Mouse (Mus musculus) bone marrow, adult 2 months (tissue): ENCODE results near the gene Krt14. TPM values are rescaled to one million over a fixed set of nuclear protein-coding genes. Genes with fewer than 3 reads are reported as not detected.

Experiments used
- H3K27ac ChIP-seq: fragments of 200-500 bp; 2 replicates; pipeline ENCODE4 v1.5.1; 2012; ENCODE audit warnings: low read depth, mild to moderate bottlenecking, control low read depth, inconsistent platforms, low read length; ENCODE audit not compliant: control insufficient read depth, poor library complexity, insufficient read depth
- H3K4me1 ChIP-seq: fragments of 200-500 bp; 2 replicates; pipeline ENCODE4 v1.6.1; 2011; ENCODE audit warnings: low read length; ENCODE audit not compliant: control insufficient read depth, insufficient read depth
- H3K4me3 ChIP-seq: fragments of 200-500 bp; replicated peaks from 2 replicates; pipeline ENCODE3; 2011; ENCODE audit warnings: mild to moderate bottlenecking, low read depth, low read length, control low read depth; ENCODE audit not compliant: control insufficient read depth
- CTCF ChIP-seq: fragments of 200-500 bp; IDR thresholded peaks from 2 replicates; pipeline ENCODE4 v1.5.1; 2011; ENCODE audit warnings: low read length, control low read depth; ENCODE audit not compliant: control insufficient read depth, insufficient read depth
- POLR2A ChIP-seq: fragments of 200-500 bp; IDR thresholded peaks from 2 replicates; pipeline ENCODE4 v1.6.1; 2011; ENCODE audit warnings: low read depth, mild to moderate bottlenecking, control low read depth, low read length, borderline replicate concordance; ENCODE audit not compliant: control insufficient read depth
- WGBS: fragments of 180-500 bp; shearing (Covaris S2); methylation state at CpG from one replicate; pipeline ENCODE4 v1.1.7; 2018; 5-methylcytosine and 5-hydroxymethylcytosine counted together
- polyA plus RNA-seq: library from polyadenylated mRNA; stranded (reverse); fragments of >200 nt; gene quantifications from 2 replicates; pipeline ENCODE4 v1.2.4, GENCODE M21; 2011; ENCODE audit warnings: low replicate concordance; ENCODE audit not compliant: missing spikeins, insufficient read depth, insufficient read length

The Krt14 gene
- polyA plus RNA-seq, 1 experiment, result not detected

GRCm38 (mm10) chr11:100178307-100178706 is 29.0 kb downstream of the Krt14 start:
- H3K4me1 ChIP-seq, result no peaks in the 10 kb centered on the region
- H3K4me3 ChIP-seq, result no peak overlapping the region
- 66% methylated on average over 5 of the region's 5 CpGs for WGBS
- TF ChIP-seq POLR2A (no peak), CTCF (no peak)
- no peak overlapping the region for H3K27ac ChIP-seq

GRCm38 (mm10) chr11:100176791-100177190 is 30.6 kb downstream of the Krt14 start:
- 55% methylated on average over 9 of the region's 9 CpGs for WGBS
- no peak overlapping the region for H3K4me3 ChIP-seq
- no peak for TF ChIP-seq CTCF
- no peaks in the 10 kb centered on the region for H3K4me1 ChIP-seq
- H3K27ac ChIP-seq, result no peak overlapping the region

- Histone ChIP-seq H3K4me3 (no peak overlapping the region), H3K27ac (no peak overlapping the region), H3K4me1 (no peaks in the 10 kb centered on the region)
- WGBS, result 32% methylated on average over 14 of the region's 14 CpGs
- no peak for TF ChIP-seq POLR2A
- TF ChIP-seq CTCF, result peak; percentile 82
Observed at GRCm38 (mm10) chr11:100168765-100169762, 38.3 kb downstream of the Krt14 start.

GRCm38 (mm10) chr11:100168071-100168470 is 39.3 kb downstream of the Krt14 start:
- Histone ChIP-seq H3K27ac (no peak overlapping the region), H3K4me1 (no peaks in the 10 kb centered on the region), H3K4me3 (no peak overlapping the region)
- no peak for TF ChIP-seq CTCF
- no peak for TF ChIP-seq POLR2A
- whole genome bisulfite sequencing, result 74% methylated on average over 8 of the region's 8 CpGs

- Histone ChIP-seq H3K27ac (no peak overlapping the region), H3K4me3 (no peak overlapping the region), H3K4me1 (no peaks in the 10 kb centered on the region)
- WGBS, result 67% methylated on average over 7 of the region's 7 CpGs
- TF ChIP-seq POLR2A, result no peak
- TF ChIP-seq CTCF, result no peak
Observed at GRCm38 (mm10) chr11:100164392-100164791, 43.0 kb downstream of the Krt14 start.

- H3K4me1 ChIP-seq, result no peaks in the 10 kb centered on the region
- H3K4me3 ChIP-seq, result no peak overlapping the region
- no peak for TF ChIP-seq CTCF
- no peak for TF ChIP-seq POLR2A
- H3K27ac ChIP-seq, result no peak overlapping the region
- WGBS, result 77% methylated on average over 6 of the region's 6 CpGs
Observed at GRCm38 (mm10) chr11:100157908-100158477, 49.4 kb downstream of the Krt14 start.

- Histone ChIP-seq H3K27ac (no peak overlapping the region), H3K4me3 (no peak overlapping the region), H3K4me1 (no peaks in the 10 kb centered on the region)
- TF ChIP-seq CTCF (no peak), POLR2A (no peak)
- 69% methylated on average over 3 of the region's 3 CpGs for WGBS
Observed at GRCm38 (mm10) chr11:100157331-100157730, 50.0 kb downstream of the Krt14 start.

- 66% methylated on average over 8 of the region's 8 CpGs for WGBS
- no peaks in the 10 kb centered on the region for H3K4me1 ChIP-seq
Observed at GRCm38 (mm10) chr11:100155497-100156255, 51.7 kb downstream of the Krt14 start.

More at GRCm38 (mm10) chr11:100155497-100156255, 51.7 kb downstream of the Krt14 start:
- no peak overlapping the region for H3K4me3 ChIP-seq
- no peak overlapping the region for H3K27ac ChIP-seq
- TF ChIP-seq CTCF (no peak), POLR2A (no peak)

Other genes starting within 250 kb of the Krt14 start
- gene Krtap29-1, start 228.5 kb downstream of the Krt14 start, polyA plus RNA-seq, result not detected in 2 replicates
- not detected in 2 replicates for gene Krtap16-1, start 221.0 kb downstream of the Krt14 start, polyA plus RNA-seq
- not detected in 2 replicates for gene Krtap17-1, start 213.6 kb downstream of the Krt14 start, polyA plus RNA-seq
- not detected in 2 replicates for gene Krt33a, start 191.3 kb downstream of the Krt14 start, polyA plus RNA-seq
- gene Krt33b, start 177.7 kb downstream of the Krt14 start, polyA plus RNA-seq, result not detected in 2 replicates
- gene Krt34, start 166.0 kb downstream of the Krt14 start, polyA plus RNA-seq, result not detected in 2 replicates
- not detected in 2 replicates for gene Krt31, start 157.0 kb downstream of the Krt14 start, polyA plus RNA-seq
- gene Krt32, start 119.3 kb downstream of the Krt14 start, polyA plus RNA-seq, result not detected in 2 replicates
- gene Krt35, start 111.3 kb downstream of the Krt14 start, polyA plus RNA-seq, result not detected in 2 replicates
- not detected in 2 replicates for gene Krt36, start 101.9 kb downstream of the Krt14 start, polyA plus RNA-seq
- gene Krt13, start 86.0 kb downstream of the Krt14 start, polyA plus RNA-seq, result 4.1 TPM in 1 of 2 replicates, not detected in the other
- gene Krt15, start 71.6 kb downstream of the Krt14 start, polyA plus RNA-seq, result not detected in 2 replicates
- not detected in 2 replicates for gene Krt19, start 58.9 kb downstream of the Krt14 start, polyA plus RNA-seq
- gene Krt9, start 14.3 kb downstream of the Krt14 start, polyA plus RNA-seq, result not detected in 2 replicates
- gene Krt16, start 41.4 kb upstream of the Krt14 start, polyA plus RNA-seq, result not detected in 2 replicates
- 2.1 TPM in 1 of 2 replicates, not detected in the other for gene Krt17, start 53.5 kb upstream of the Krt14 start, polyA plus RNA-seq
- 2.1 TPM in 1 of 2 replicates, not detected in the other for gene Krt42, start 62.3 kb upstream of the Krt14 start, polyA plus RNA-seq
- 807 and 1,107 TPM in 2 replicates for gene Eif1, start 112.3 kb upstream of the Krt14 start, polyA plus RNA-seq
- gene Gast, start 126.9 kb upstream of the Krt14 start, polyA plus RNA-seq, result not detected in 2 replicates
- 1.1 and 11.9 TPM in 2 replicates for gene Hap1, start 148.6 kb upstream of the Krt14 start, polyA plus RNA-seq
- 11.1 and 14.8 TPM in 2 replicates for gene Jup, start 190.2 kb upstream of the Krt14 start, polyA plus RNA-seq
- 0.45 and 3.9 TPM in 2 replicates for gene P3h4, start 207.3 kb upstream of the Krt14 start, polyA plus RNA-seq
- 1.7 and 7.0 TPM in 2 replicates for gene Fkbp10, start 208.1 kb upstream of the Krt14 start, polyA plus RNA-seq
- 5.8 and 21.5 TPM in 2 replicates for gene Nt5c3b, start 234.3 kb upstream of the Krt14 start, polyA plus RNA-seq
- not detected in 2 replicates for gene Klhl10, start 234.4 kb upstream of the Krt14 start, polyA plus RNA-seq